Mouse (Mus musculus): Measurements from ENCODE around the gene Osbpl2. TPM values are rescaled to one million over a fixed set of nuclear protein-coding genes. Genes with fewer than 3 reads are reported as not detected.

The Osbpl2 gene
- polyA plus RNA-seq, 1 experiment from 2014 or later = 40.1 TPM

Small RNA genes lying within 50 kb of the gene (microRNA-seq; reads per million reads assigned to microRNA genes)
- gene Mir7005 = not detected

Other genes with a start within 250 kb of the Osbpl2 start
- gene Taf4, start 142.7 kb upstream of the Osbpl2 start, polyA plus RNA-seq (2015; fragmentation: Nextera tagmentation; extraction: Ambion mirVana) = 2.7 and 3.3 TPM in 2 replicates
- gene Lsm14b, start 94.3 kb upstream of the Osbpl2 start, polyA plus RNA-seq (2015; fragmentation: Nextera tagmentation; extraction: Ambion mirVana) = 11.2 and 11.7 TPM in 2 replicates
- 612 and 628 TPM in 2 replicates for gene Psma7, start 76.9 kb upstream of the Osbpl2 start, polyA plus RNA-seq (2015; fragmentation: Nextera tagmentation; extraction: Ambion mirVana)
- 6.0 and 6.5 TPM in 2 replicates for gene Ss18l1, start 76.8 kb upstream of the Osbpl2 start, polyA plus RNA-seq (2015; fragmentation: Nextera tagmentation; extraction: Ambion mirVana)
- gene Mtg2, start 48.7 kb upstream of the Osbpl2 start, polyA plus RNA-seq (2015; fragmentation: Nextera tagmentation; extraction: Ambion mirVana) = 29.5 and 29.9 TPM in 2 replicates
- not detected in 2 replicates for gene Hrh3, start 14.8 kb upstream of the Osbpl2 start, polyA plus RNA-seq (2015; fragmentation: Nextera tagmentation; extraction: Ambion mirVana)
- 196 and 199 TPM in 2 replicates for gene Adrm1, start 52.2 kb downstream of the Osbpl2 start, polyA plus RNA-seq (2015; fragmentation: Nextera tagmentation; extraction: Ambion mirVana)
- 15.6 and 15.8 TPM in 2 replicates for gene Lama5, start 106.6 kb downstream of the Osbpl2 start, polyA plus RNA-seq (2015; fragmentation: Nextera tagmentation; extraction: Ambion mirVana)
- 572 and 605 TPM in 2 replicates for gene Rps21, start 138.1 kb downstream of the Osbpl2 start, polyA plus RNA-seq (2015; fragmentation: Nextera tagmentation; extraction: Ambion mirVana)
- 14.7 and 16.6 TPM in 2 replicates for gene Cables2, start 154.2 kb downstream of the Osbpl2 start, polyA plus RNA-seq (2015; fragmentation: Nextera tagmentation; extraction: Ambion mirVana)
- 1.00 and 1.2 TPM in 2 replicates for gene Rbbp8nl, start 170.6 kb downstream of the Osbpl2 start, polyA plus RNA-seq (2015; fragmentation: Nextera tagmentation; extraction: Ambion mirVana)
- gene Gata5, start 215.4 kb downstream of the Osbpl2 start, polyA plus RNA-seq (2015; fragmentation: Nextera tagmentation; extraction: Ambion mirVana) = 0.06 TPM in 1 of 2 replicates, not detected in the other